Mouse (Mus musculus): ENCODE results near the gene Ddx25. TPM values are rescaled to one million over a fixed set of nuclear protein-coding genes. Genes with fewer than 3 reads are reported as not detected.

Ddx25 gene
- under 1 TPM; 0.04 to 0.29 TPM for polyA plus RNA-seq (2017; shearing (Covaris generic))

GRCm38 (mm10) chr9:35558257-35559008 lies at the start of gene Ddx25, which contains the start of gene Pus3:
TSS of gene Ddx25 (minus strand) at chr9:35558528.
TSS of gene Pus3 (plus strand) at chr9:35558595.

GRCm38 (mm10) chr9:35569571-35570534 lies 11.5 kb upstream of the Ddx25 start, which contains the start of the genes Pate2 and Hyls1:
TSS of gene Pate2 (plus strand) at chr9:35570284.
TSS of gene Hyls1 (minus strand) at chr9:35570398.

GRCm38 (mm10) chr9:35518169-35518568 lies 40.2 kb downstream of the Ddx25 start, which contains the start of gene Gm1113:
TSS of gene Gm1113 (minus strand) at chr9:35518269.

Other genes with a start within 250 kb of the Ddx25 start
- gene Cdon, start 137.4 kb downstream of the Ddx25 start, polyA plus RNA-seq (2017; shearing (Covaris generic)) = 1 to 10 TPM; 5.9 to 6.5 TPM
- gene Gm1113, start 40.3 kb downstream of the Ddx25 start, polyA plus RNA-seq (2017; shearing (Covaris generic)) = not detected
- gene Pus3, start 67 bp upstream of the Ddx25 start, polyA plus RNA-seq (2017; shearing (Covaris generic)) = 10 to 100 TPM; 25.3 to 36.8 TPM
- gene Pate2, start 11.8 kb upstream of the Ddx25 start, polyA plus RNA-seq (2017; shearing (Covaris generic)) = under 1 TPM in 1 of 2 experiments, not detected in 1; 0.69 TPM
- gene Hyls1, start 11.9 kb upstream of the Ddx25 start, polyA plus RNA-seq (2017; shearing (Covaris generic)) = 1 to 10 TPM; 5.5 to 7.8 TPM
- not detected for gene Pate4, start 53.4 kb upstream of the Ddx25 start, polyA plus RNA-seq (2017; shearing (Covaris generic))
- not detected for gene Pate3, start 89.7 kb upstream of the Ddx25 start, polyA plus RNA-seq (2017; shearing (Covaris generic))
- under 1 TPM; 0.16 TPM for gene Pate1, start 128.9 kb upstream of the Ddx25 start, polyA plus RNA-seq (2017; shearing (Covaris generic))
- not detected for gene Gm17677, start 182.5 kb upstream of the Ddx25 start, polyA plus RNA-seq (2017; shearing (Covaris generic))
- gene Gm17727, start 219.6 kb upstream of the Ddx25 start, polyA plus RNA-seq (2017; shearing (Covaris generic)) = not detected
- not detected for gene Gm27235, start 231.6 kb upstream of the Ddx25 start, polyA plus RNA-seq (2017; shearing (Covaris generic))
- not detected for gene D730048I06Rik, start 231.6 kb upstream of the Ddx25 start, polyA plus RNA-seq (2017; shearing (Covaris generic))

Data from activated CD4-positive, CD25-positive, alpha-beta regulatory T cell (primary cell).